Mouse (Mus musculus): ENCODE measurements around the gene Arvcf. TPM values are rescaled to one million over a fixed set of nuclear protein-coding genes. Genes with fewer than 3 reads are reported as not detected.

Arvcf gene
- total and polyA plus RNA-seq, 2 experiments from 2014 or later: 22.5 to 62.1 TPM

DNA sequence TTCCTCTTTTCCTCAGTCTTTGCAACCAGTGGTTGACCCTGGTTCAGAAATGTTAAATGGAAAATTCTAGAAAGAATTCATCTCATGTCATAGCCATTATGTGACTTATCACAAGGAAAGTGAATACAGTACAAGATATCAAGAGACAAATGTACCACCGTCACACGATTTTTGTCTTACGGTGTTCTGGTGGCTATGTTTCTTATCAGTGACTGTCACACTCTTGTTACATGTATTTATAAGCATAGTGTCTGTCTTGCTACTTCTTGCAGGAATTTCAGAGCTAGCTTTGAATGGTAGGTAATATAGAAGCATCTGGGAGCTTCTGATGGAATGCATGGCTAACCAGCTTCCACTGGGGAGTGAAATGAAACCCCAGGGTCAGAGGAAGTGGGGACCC, 22.2 kb downstream of the Arvcf start:
- Histone ChIP-seq H3K27me3 (ENCODE audit: control insufficient read depth, insufficient read depth, low read length) (no peaks in the 10 kb centered on the region), H3K4me2 (ENCODE audit: low read depth, low read length) (no peak overlapping the region), H3K9me3 (replicated peaks; ENCODE audit: control insufficient read depth, low read length) (no peaks in the 10 kb centered on the region), H3K9ac (replicated peaks; ENCODE audit: low read depth, low read length) (no peak overlapping the region), H3K4me3 (ENCODE audit: low read depth, low read length) (no peak overlapping the region), H3K36me3 (replicated peaks; ENCODE audit: control insufficient read depth, insufficient read depth, low read length) (no peaks in the 10 kb centered on the region), H3K27ac (ENCODE audit: low read depth) (no peak overlapping the region), H3K4me1 (ENCODE audit: control insufficient read depth, insufficient read depth) (no peaks in the 10 kb centered on the region)
- DNase-seq (ENCODE audit: low spot score): no peak
- TF ChIP-seq CTCF (IDR thresholded peaks at IDR 0.05; ENCODE audit: low read depth) (no peak), EP300 (IDR thresholded peaks at IDR 0.05; ENCODE audit: low read depth) (no peak)
- ATAC-seq (ENCODE audit: insufficient read depth, low read depth): no peak
- 55% methylated on average over 3 of the region's 3 CpGs for WGBS

DNA sequence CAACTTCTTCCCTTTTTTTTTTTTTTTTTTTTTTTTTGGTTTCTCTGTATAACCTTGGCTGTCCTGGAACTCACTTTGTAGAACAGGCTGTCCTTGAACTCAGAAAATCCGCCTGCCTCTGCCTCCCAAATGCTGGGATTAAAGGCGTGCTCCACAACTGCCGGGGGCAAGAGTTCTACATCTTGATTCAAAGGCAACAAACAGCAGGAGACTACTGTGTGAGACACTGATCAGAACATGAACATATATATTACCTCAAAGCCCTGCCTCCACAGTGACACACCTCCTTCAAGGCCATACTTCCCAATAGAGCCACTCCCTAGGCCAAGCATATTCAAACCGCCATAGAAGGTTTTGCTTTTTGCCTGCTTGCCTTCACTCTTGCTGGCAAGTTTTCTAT, 25.6 kb downstream of the Arvcf start:
- H3K4me3 ChIP-seq (ENCODE audit: low read depth, low read length): no peak overlapping the region
- DNase-seq (ENCODE audit: low spot score): no peak
- H3K9ac ChIP-seq (replicated peaks; ENCODE audit: low read depth, low read length): no peak overlapping the region
- no peak overlapping the region for H3K27ac ChIP-seq (ENCODE audit: low read depth)
- no peak for TF ChIP-seq CTCF (IDR thresholded peaks at IDR 0.05; ENCODE audit: low read depth)
- no peak for TF ChIP-seq EP300 (IDR thresholded peaks at IDR 0.05; ENCODE audit: low read depth)
- no peaks in the 10 kb centered on the region for H3K36me3 ChIP-seq (replicated peaks; ENCODE audit: control insufficient read depth, insufficient read depth, low read length)
- 92% methylated on average over 4 of the region's 4 CpGs for WGBS
- peaks cover 7% of the 10 kb centered on the region; the same call in 1 of the 2 replicates for H3K4me1 ChIP-seq (ENCODE audit: control insufficient read depth, insufficient read depth)
- H3K9me3 ChIP-seq (replicated peaks; ENCODE audit: control insufficient read depth, low read length): no peaks in the 10 kb centered on the region
- no peak overlapping the region for H3K4me2 ChIP-seq (ENCODE audit: low read depth, low read length)
- H3K27me3 ChIP-seq (ENCODE audit: control insufficient read depth, insufficient read depth, low read length): no peaks in the 10 kb centered on the region
- no peak for ATAC-seq (ENCODE audit: insufficient read depth, low read depth)

DNA sequence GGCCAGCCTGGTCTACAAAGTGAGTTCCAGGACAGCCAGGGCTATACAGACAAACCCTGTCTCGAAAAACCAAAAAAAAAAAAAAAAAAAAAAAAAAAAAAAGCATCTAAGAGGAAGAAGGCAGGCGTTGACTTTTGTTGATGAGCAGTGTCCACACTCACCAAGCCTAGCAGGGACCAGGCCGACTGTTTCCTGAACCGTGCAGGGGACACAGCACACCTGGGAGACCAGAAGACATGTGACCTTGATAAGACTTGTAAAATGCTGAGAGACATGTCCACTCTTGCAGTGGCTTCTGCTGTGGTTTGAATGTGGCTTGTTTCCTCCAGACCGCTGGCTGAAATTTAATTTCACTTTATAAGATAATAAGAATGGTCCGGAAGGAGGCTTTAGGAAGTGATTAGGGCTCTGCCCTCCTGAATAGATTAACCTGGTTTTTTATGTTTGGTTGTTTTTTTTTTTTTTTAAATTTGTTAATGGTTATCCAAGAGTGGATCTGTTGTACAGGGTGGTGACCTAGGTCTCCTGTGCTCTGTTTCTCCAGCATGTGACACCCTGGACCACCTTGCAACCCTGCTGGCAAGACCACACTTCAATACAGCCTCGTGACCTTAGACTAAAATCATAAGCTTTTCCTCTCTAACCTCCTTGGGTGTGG, 28.4 kb downstream of the Arvcf start:
- ATAC-seq (ENCODE audit: insufficient read depth, low read depth): no peak

DNA sequence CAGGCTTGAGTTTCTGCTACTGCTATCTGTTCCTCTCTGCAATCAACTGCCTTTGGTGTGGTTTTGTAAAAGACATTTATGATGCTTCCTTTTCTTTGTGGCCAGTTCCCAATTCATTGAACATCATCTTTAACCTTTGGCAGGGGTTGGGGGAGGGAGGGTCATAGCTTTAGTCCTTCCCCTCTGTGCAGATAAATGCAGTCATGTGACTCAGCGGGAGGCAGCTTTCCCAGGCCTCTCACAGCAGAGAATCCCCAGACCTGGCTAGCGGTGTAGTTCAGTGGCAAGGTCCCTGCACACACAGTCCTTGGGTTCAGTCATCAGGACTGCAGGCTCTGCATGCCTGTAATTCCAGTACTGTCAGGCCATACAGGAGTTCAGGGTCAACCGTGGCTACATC, 29.2 kb downstream of the Arvcf start:
- WGBS: 29% methylated on average over 3 of the region's 3 CpGs
- peaks cover 17% of the 10 kb centered on the region for H3K4me1 ChIP-seq (ENCODE audit: control insufficient read depth, insufficient read depth)
- H3K27me3 ChIP-seq (ENCODE audit: control insufficient read depth, insufficient read depth, low read length): no peaks in the 10 kb centered on the region
- DNase-seq (ENCODE audit: low spot score): no peak
- no peak overlapping the region for H3K27ac ChIP-seq (ENCODE audit: low read depth)
- no peaks in the 10 kb centered on the region for H3K9me3 ChIP-seq (replicated peaks; ENCODE audit: control insufficient read depth, low read length)
- H3K36me3 ChIP-seq (replicated peaks; ENCODE audit: control insufficient read depth, insufficient read depth, low read length): no peaks in the 10 kb centered on the region
- no peak overlapping the region for H3K9ac ChIP-seq (replicated peaks; ENCODE audit: low read depth, low read length)
- no peak overlapping the region for H3K4me3 ChIP-seq (ENCODE audit: low read depth, low read length)
- no peak for TF ChIP-seq CTCF (IDR thresholded peaks at IDR 0.05; ENCODE audit: low read depth)
- no peak for TF ChIP-seq EP300 (IDR thresholded peaks at IDR 0.05; ENCODE audit: low read depth)
- ATAC-seq (ENCODE audit: insufficient read depth, low read depth): peak; percentile 71
- no peak overlapping the region for H3K4me2 ChIP-seq (ENCODE audit: low read depth, low read length)

More for the DNA sequence above, 28.4 kb downstream of the Arvcf start:
- Histone ChIP-seq H3K4me1 (ENCODE audit: control insufficient read depth, insufficient read depth) (peaks cover 17% of the 10 kb centered on the region), H3K9ac (replicated peaks; ENCODE audit: low read depth, low read length) (no peak overlapping the region), H3K36me3 (replicated peaks; ENCODE audit: control insufficient read depth, insufficient read depth, low read length) (no peaks in the 10 kb centered on the region), H3K4me3 (ENCODE audit: low read depth, low read length) (no peak overlapping the region), H3K27ac (ENCODE audit: low read depth) (no peak overlapping the region), H3K4me2 (ENCODE audit: low read depth, low read length) (no peak overlapping the region), H3K27me3 (ENCODE audit: control insufficient read depth, insufficient read depth, low read length) (no peaks in the 10 kb centered on the region), H3K9me3 (replicated peaks; ENCODE audit: control insufficient read depth, low read length) (no peaks in the 10 kb centered on the region)
- 68% methylated on average over 7 of the region's 7 CpGs for WGBS
- no peak for DNase-seq (ENCODE audit: low spot score)
- TF ChIP-seq EP300 (IDR thresholded peaks at IDR 0.05; ENCODE audit: low read depth) (no peak), CTCF (IDR thresholded peaks at IDR 0.05; ENCODE audit: low read depth) (no peak)

DNA sequence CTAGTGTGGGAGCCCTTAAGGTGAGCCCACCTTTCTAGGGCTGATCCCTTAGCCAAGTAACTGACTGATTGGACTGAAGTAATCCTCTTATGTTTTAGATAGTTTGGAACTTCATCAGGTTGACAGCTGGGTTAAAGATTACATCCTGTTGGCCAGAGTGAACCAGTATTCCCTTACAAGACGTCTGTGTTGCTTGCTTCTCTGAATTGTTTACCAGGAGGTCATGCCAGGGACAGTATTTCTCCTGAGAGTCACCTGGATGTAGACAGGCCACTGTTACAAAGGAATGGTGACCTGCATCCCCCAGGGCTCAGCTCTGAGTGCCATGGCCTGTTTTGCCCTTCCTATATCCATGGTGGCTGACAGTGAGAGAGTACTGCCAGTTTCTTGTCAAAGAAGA, 30.5 kb downstream of the Arvcf start:
- Histone ChIP-seq H3K4me2 (ENCODE audit: low read depth, low read length) (no peak overlapping the region), H3K27ac (ENCODE audit: low read depth) (no peak overlapping the region), H3K27me3 (ENCODE audit: control insufficient read depth, insufficient read depth, low read length) (no peaks in the 10 kb centered on the region), H3K9me3 (replicated peaks; ENCODE audit: control insufficient read depth, low read length) (no peaks in the 10 kb centered on the region), H3K9ac (replicated peaks; ENCODE audit: low read depth, low read length) (no peak overlapping the region), H3K4me3 (ENCODE audit: low read depth, low read length) (no peak overlapping the region), H3K36me3 (replicated peaks; ENCODE audit: control insufficient read depth, insufficient read depth, low read length) (no peaks in the 10 kb centered on the region), H3K4me1 (ENCODE audit: control insufficient read depth, insufficient read depth) (peaks cover 25% of the 10 kb centered on the region)
- DNase-seq (ENCODE audit: low spot score): no peak
- no peak for ATAC-seq (ENCODE audit: insufficient read depth, low read depth)
- 61% methylated on average over 1 of the region's 1 CpGs for WGBS
- no peak for TF ChIP-seq CTCF (IDR thresholded peaks at IDR 0.05; ENCODE audit: low read depth)
- no peak for TF ChIP-seq EP300 (IDR thresholded peaks at IDR 0.05; ENCODE audit: low read depth)
